Mouse (Mus musculus): ENCODE measurements around the gene Lef1. TPM values are rescaled to one million over a fixed set of nuclear protein-coding genes. Genes with fewer than 3 reads are reported as not detected.

The Lef1 gene
- total and polyA plus RNA-seq, 3 experiments = 0.18 to 0.54 TPM; not detected in 1

DNA sequence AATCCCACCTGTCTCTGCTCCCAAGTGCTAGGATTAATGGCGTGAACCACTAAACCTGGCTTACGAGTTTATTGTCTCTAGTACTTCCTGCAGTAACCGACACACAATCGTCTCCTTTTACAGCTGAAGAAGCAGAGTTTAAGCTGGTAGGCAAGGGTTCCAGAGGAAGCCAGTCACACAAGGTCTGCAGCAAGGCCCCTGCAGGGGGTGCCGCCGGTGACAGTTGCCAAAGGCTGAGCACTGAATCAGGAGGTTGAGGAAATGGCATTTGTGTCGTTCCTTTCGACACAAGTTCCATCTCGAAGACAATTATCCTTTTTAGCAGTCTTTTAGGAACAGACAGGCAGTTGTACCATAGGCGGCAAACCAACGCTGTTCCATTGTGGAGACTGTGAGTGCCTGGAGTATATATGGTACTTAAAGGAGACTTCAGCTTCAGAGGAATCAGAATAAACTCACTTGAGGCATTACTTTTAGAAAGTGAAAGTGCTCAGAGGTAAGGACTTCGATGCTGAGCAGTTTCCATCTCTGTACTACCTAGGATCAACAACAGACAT, 49.0 kb downstream of the Lef1 start:
- H3K4me3 ChIP-seq (ENCODE audit: control insufficient read depth in 1 of 2, insufficient read depth in 1 of 2, low read depth in 2 of 2, low read length in 2 of 2) = no peak overlapping the region
- no peaks in the 10 kb centered on the region; a peak in 1 of 4 replicates for H3K27me3 ChIP-seq (ENCODE audit: control insufficient read depth in 1 of 2, insufficient read depth in 2 of 2, low read length in 2 of 2)
- no peaks in the 10 kb centered on the region for H3K4me1 ChIP-seq (ENCODE audit: control insufficient read depth in 1 of 2, insufficient read depth in 2 of 2, low read length in 2 of 2)
- H3K36me3 ChIP-seq (ENCODE audit: control insufficient read depth in 1 of 2, insufficient read depth in 2 of 2, low read length in 2 of 2) = no peaks in the 10 kb centered on the region
- no peaks in the 10 kb centered on the region for H3K9me3 ChIP-seq (replicated peaks; ENCODE audit: insufficient read depth, low read length)
- DNase-seq (ENCODE audit: low read depth, low spot score) = no peak
- no peak overlapping the region for H3K27ac ChIP-seq (ENCODE audit: control insufficient read depth, low read depth, low read length)
- H3K79me2 ChIP-seq (ENCODE audit: control insufficient read depth, insufficient read depth, low read length, poor library complexity) = no peaks in the 10 kb centered on the region
- TF ChIP-seq CHD2 (IDR thresholded peaks at IDR 0.05; ENCODE audit: low read length) = no peak
- TF ChIP-seq USF1 (IDR thresholded peaks at IDR 0.05; ENCODE audit: low read depth, low read length) = no peak
- TF ChIP-seq POLR2AphosphoS5 (IDR thresholded peaks at IDR 0.05; ENCODE audit: borderline replicate concordance, low read depth, low read length) = no peak
- H3K9ac ChIP-seq (ENCODE audit: control insufficient read depth, low read depth, low read length, poor library complexity, severe bottlenecking) = no peak overlapping the region

DNA sequence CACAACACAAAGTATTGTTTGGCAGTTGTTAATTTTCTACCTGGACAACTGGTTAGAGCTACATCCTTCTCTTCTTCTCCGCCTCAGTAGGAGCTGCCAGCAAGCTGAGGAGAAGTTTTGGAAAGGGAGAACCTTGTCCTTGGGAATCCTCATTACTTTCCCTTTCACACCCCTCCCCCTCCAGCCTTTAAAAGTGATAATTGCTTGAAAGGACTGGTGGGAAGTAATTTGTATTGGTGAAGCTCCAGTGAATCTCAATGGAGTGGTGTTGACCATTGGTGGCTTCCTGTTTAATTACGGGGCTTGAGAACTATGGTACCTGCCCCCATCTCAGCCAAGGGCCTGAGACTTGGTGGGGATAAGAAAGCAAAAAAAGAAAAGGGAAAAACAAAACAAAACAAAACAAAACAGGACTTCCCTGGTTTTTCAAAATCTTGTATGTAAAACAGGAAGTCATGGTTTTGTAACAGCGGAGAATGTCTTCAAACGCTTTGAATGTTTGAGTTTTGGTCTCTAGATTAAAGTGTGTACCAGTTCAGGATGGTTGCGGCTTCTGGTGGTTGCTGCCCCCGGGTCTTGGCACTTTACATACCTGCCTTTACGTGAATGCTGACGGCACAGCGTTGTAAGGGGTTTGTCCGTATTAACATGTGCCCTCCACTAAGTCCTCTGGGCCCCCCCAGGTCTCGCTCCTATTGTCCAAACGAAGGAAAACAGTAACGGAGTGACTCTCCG, 49.8 kb downstream of the Lef1 start:
- TF ChIP-seq RAD21 (IDR thresholded peaks at IDR 0.05; ENCODE audit: low read depth, low read length) (no peak), GATA1 (IDR thresholded peaks at IDR 0.05; ENCODE audit: low read depth, low read length) (no peak), E2F4 (IDR thresholded peaks at IDR 0.05; ENCODE audit: borderline replicate concordance, low read depth, low read length) (no peak), USF1 (IDR thresholded peaks at IDR 0.05; ENCODE audit: low read depth, low read length) (no peak), ZMIZ1 (IDR thresholded peaks at IDR 0.05; ENCODE audit: low read depth, low read length) (no peak), UBTF (IDR thresholded peaks at IDR 0.05; ENCODE audit: borderline replicate concordance, insufficient read depth, low read depth, low read length) (no peak), BHLHE40 (IDR thresholded peaks at IDR 0.05; ENCODE audit: borderline replicate concordance, low read depth, low read length) (no peak), POLR2A (IDR thresholded peaks at IDR 0.05; ENCODE audit: control insufficient read depth in 1 of 2, insufficient read depth in 1 of 2, low read depth in 1 of 2, low read length in 2 of 2, poor library complexity in 1 of 2) (no peak)

DNA sequence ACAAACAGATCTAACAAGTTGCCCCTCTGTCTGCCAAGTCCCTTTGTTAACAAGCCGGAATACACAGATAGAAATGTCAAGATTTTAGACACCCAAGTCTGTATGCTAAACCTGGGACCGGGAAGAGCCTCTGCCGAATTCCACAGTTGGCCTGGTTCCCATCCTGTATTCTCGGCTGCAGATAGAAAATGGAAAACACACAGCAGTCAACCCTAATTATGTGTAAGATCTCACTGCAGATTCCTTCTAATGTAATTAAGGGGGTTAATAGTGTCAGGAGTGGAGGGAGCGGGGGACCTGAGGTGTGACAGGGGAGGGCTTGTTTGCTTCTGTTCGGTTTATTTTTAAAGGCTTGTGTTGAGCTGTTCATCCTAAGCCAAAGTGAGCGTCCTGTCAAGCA, 50.6 kb downstream of the Lef1 start:
- H3K4me3 ChIP-seq (ENCODE audit: control insufficient read depth in 1 of 2, insufficient read depth in 1 of 2, low read depth in 2 of 2, low read length in 2 of 2) = no peak overlapping the region
- H3K9ac ChIP-seq (ENCODE audit: control insufficient read depth, low read depth, low read length, poor library complexity, severe bottlenecking) = no peak overlapping the region
- H3K4me1 ChIP-seq (ENCODE audit: control insufficient read depth in 1 of 2, insufficient read depth in 2 of 2, low read length in 2 of 2) = no peaks in the 10 kb centered on the region
- TF ChIP-seq USF1 (IDR thresholded peaks at IDR 0.05; ENCODE audit: low read depth, low read length) (no peak), MYB (IDR thresholded peaks at IDR 0.05; ENCODE audit: low read depth, low read length) (no peak), SIN3A (IDR thresholded peaks at IDR 0.05; ENCODE audit: low read length) (no peak)
- DNase-seq (ENCODE audit: low read depth, low spot score) = no peak
- no peak overlapping the region for H3K27ac ChIP-seq (ENCODE audit: control insufficient read depth, low read depth, low read length)
- no peaks in the 10 kb centered on the region for H3K9me3 ChIP-seq (replicated peaks; ENCODE audit: insufficient read depth, low read length)
- H3K36me3 ChIP-seq (ENCODE audit: control insufficient read depth in 1 of 2, insufficient read depth in 2 of 2, low read length in 2 of 2) = no peaks in the 10 kb centered on the region
- H3K27me3 ChIP-seq (ENCODE audit: control insufficient read depth in 1 of 2, insufficient read depth in 2 of 2, low read length in 2 of 2) = no peaks in the 10 kb centered on the region; a peak in 1 of 4 replicates
- no peaks in the 10 kb centered on the region for H3K79me2 ChIP-seq (ENCODE audit: control insufficient read depth, insufficient read depth, low read length, poor library complexity)

More for the DNA sequence above, 49.8 kb downstream of the Lef1 start:
- H3K9me3 ChIP-seq (replicated peaks; ENCODE audit: insufficient read depth, low read length) = no peaks in the 10 kb centered on the region
- H3K4me3 ChIP-seq (ENCODE audit: control insufficient read depth in 1 of 2, insufficient read depth in 1 of 2, low read depth in 2 of 2, low read length in 2 of 2) = no peak overlapping the region
- no peaks in the 10 kb centered on the region for H3K4me1 ChIP-seq (ENCODE audit: control insufficient read depth in 1 of 2, insufficient read depth in 2 of 2, low read length in 2 of 2)
- H3K36me3 ChIP-seq (ENCODE audit: control insufficient read depth in 1 of 2, insufficient read depth in 2 of 2, low read length in 2 of 2) = no peaks in the 10 kb centered on the region
- H3K79me2 ChIP-seq (ENCODE audit: control insufficient read depth, insufficient read depth, low read length, poor library complexity) = no peaks in the 10 kb centered on the region
- H3K9ac ChIP-seq (ENCODE audit: control insufficient read depth, low read depth, low read length, poor library complexity, severe bottlenecking) = no peak overlapping the region
- no peak for DNase-seq (ENCODE audit: low read depth, low spot score)
- H3K27ac ChIP-seq (ENCODE audit: control insufficient read depth, low read depth, low read length) = no peak overlapping the region
- H3K27me3 ChIP-seq (ENCODE audit: control insufficient read depth in 1 of 2, insufficient read depth in 2 of 2, low read length in 2 of 2) = no peaks in the 10 kb centered on the region; a peak in 1 of 4 replicates

All from MEL (cell line).